Mouse (Mus musculus) embryo, embryonic 9.5 days (tissue): ENCODE results near the gene Olfr1386.
"Not testable (repeated sequence)": the region's sequence is repeated elsewhere in the genome, so short reads cannot be mapped to it uniquely, and the experiment has no call there.

Experiments used
- DNase-seq: peaks from one replicate; pipeline ENCODE4 v3.0.0-alpha.2; 2017; ENCODE audit errors: extremely low spot score

Gene Olfr1386

DNA sequence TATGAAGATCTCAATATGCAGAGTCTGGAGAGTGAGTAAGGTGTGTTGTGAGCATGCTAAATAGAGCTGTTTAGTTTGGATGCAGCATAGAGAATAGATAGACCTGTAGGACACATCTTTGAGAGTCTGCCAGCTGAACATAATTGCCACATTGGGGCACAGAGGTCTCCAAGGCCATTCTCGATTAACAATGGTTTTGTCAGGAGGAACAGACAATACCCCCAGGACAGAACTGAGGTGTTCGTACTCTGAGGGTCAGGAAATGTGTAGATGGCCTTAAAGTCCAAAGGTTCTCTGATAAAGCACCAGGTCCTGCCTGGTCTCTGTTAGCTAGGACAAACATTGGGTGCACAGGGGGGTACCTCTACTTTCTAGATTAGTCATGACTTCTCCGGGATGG, at the start of gene Olfr1386:
Gene Olfr1386 (plus strand): TSS at position 301 of the 400 bp plus-strand sequence.
- DNase-seq, result not testable (repeated sequence)

DNA sequence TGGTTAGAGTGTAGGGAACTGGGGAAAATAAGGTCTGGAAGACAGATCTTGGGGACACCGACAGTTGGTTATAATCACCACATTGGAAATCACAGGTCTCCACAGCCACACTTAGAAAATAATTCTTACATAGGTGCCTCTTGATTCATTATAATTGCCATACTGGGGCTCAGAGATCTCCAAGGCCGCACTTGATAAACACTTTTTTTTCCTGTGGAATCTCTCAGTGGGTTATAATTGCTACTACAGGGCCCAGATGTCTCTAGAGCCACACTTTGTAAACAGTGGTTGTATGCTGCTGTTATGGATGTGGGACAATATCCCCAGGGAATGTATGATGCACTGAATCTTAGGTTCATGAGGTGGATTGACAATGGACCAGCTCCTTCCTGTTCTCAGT, 42.1 kb upstream of the Olfr1386 start, which contains the start of gene Olfr1389:
Gene Olfr1389 (plus strand): TSS at position 301 of the 400 bp plus-strand sequence.
- DNase-seq, result no peak

DNA sequence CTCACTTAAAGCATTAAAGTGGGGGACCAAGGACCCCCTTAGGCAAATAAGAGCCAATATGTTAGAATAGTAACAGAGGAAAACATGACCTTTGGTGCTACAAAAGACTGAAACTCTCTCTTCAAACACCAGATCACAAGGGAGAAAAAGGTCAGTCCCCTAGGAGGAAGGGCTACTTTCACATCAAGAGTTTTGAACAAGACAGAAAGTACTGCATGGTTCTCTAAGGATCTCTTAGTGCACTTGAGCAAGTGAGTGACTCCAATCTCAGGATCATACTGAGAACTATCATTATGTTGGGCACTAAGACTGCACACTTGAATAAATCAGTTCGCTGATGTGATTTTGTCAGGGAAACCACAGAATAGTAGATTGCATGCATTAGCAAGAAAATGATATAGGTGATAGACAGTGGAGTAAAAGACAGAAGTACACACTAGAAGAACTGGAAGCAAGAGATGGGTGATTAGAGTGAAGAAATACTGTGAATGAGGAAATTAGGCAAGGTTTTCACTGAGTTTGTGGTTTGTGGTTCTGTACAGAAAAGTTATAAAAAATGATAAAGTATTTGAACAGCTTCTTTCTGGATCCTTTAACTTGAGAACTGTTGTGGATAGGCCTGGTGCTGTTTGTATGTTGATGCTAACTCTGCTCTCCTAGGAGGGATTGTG, 39.5 kb upstream of the Olfr1386 start:
- DNase-seq, result no peak

GRCm38 (mm10) chr11:49429641-49430040, 35.2 kb upstream of the Olfr1386 start:
- no peak for DNase-seq

DNA sequence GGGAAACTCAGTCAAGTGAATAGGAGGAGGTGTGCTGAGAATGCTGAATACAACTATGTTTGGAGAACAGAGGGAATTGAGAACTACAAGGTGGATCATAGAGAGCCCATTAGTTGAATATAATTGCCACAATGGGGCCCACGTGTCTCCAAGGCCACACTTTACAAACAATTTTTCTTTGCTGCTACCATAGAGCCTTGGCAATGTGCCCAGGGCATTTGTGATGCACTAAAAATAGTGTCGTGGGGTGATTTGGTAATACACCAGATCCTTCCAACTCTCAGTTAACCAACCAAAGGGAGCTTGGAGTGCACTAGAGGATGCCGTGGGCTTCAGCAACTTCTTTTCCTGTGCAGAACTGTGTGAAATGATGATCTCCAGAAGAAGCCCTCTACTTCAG, 28.4 kb upstream of the Olfr1386 start, which contains the start of gene Olfr1388:
Gene Olfr1388 (plus strand): TSS at position 214 of the 400 bp plus-strand sequence.
- no peak for DNase-seq

DNA sequence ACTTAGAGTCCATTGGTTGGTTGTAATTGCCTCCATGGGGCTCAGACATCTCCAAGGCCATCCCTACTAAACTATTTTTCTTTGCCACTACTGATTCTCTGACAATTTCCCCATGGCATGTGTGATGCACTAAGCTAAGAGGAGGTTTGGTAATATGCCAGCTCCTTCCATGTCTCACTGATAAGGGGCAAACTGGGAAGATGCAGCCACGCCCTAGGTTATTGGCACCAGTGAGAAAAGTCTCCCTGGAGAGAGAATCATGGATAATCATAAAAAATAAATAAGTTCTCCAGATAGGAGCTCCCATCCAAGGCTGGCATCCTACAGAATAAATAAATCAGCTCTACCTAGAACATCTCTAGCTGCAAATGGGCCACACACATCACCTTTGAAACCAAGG, 9.8 kb upstream of the Olfr1386 start, which contains the start of gene Olfr1387:
Gene Olfr1387 (plus strand): TSS at position 301 of the 400 bp plus-strand sequence.
- no peak for DNase-seq

DNA sequence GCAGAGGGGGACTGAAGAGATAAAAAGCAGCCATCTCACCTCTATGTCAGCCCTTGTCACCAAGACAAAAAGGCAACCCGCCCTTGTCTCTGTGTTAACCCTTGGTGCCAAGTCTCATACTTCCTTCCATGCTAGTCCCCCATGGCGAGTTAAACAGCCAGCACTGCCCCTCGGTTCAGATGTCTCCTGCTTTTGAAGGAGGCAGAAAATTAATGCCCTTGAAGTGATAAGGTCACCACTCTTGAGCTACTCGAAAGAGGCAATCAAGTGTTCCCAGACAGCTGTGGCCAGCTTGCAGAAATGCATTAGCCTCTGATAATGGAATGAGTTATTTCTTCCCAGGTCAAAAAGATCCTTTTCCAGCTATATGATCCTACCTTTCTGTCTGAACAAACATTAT, 21.1 kb downstream of the Olfr1386 start:
- DNase-seq, result no peak

GRCm38 (mm10) chr11:49488770-49489169, 23.9 kb downstream of the Olfr1386 start, which contains the start of gene Olfr1385:
Olfr1385 (plus strand) TSS chr11:49489070.
- not testable (repeated sequence) for DNase-seq

- DNase-seq, result no peak
These were observed 53.2 kb downstream of the Olfr1386 start for GRCm38 (mm10) chr11:49518086-49518485.

DNA sequence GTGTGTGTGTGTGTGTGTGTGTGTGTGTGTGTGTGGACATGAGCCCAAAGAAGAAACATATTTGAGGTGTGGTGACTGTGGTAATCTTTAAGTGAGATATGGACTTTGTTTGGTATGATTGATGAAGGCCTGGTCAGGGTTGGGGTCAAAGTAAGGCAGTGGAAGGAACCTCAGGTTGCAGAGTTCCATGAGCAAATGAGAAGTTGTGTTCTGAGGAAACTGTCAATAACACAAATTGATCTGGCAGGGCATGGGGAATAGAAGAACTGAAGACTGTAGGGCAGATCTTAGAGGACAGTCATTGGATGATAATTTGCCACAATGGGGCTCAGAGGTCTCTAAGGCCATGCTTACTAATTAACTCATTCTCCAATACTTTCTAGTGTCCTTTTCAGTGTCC, 54.5 kb downstream of the Olfr1386 start, which contains the start of gene Olfr1383:
Gene Olfr1383 (plus strand): TSS at position 301 of the 400 bp plus-strand sequence.
- no peak for DNase-seq
